Mouse (Mus musculus) forebrain, embryonic 16.5 days (tissue): Measurements from ENCODE around the gene Zfp207. TPM values are rescaled to one million over a fixed set of nuclear protein-coding genes. Genes with fewer than 3 reads are reported as not detected.
"Not testable (repeated sequence)": the region's sequence is repeated elsewhere in the genome, so short reads cannot be mapped to it uniquely, and the experiment has no call there.

Source experiments
- ATAC-seq: fragments of 200-750 bp; cut with Nextera tagmentation; 2 replicates; pipeline ENCODE4 v1.8.0; 2017; ENCODE audit warnings: mild to moderate bottlenecking, moderate library complexity
- H3K27ac ChIP-seq: fragments of 300-500 bp; sonication (generic); 2 replicates; pipeline ENCODE4 v1.5.1; 2014; ENCODE audit warnings: low read length, control low read depth
- H3K27me3 ChIP-seq: fragments of 300-500 bp; sonication (generic); replicated peaks from 2 replicates; pipeline ENCODE4 v1.6.1; 2014; ENCODE audit warnings: low read length; ENCODE audit not compliant: control insufficient read depth, insufficient read depth
- H3K36me3 ChIP-seq: fragments of 300-500 bp; sonication (generic); 2 replicates; pipeline ENCODE4 v1.6.1; 2014; ENCODE audit not compliant: control insufficient read depth, insufficient read depth
- H3K4me1 ChIP-seq: fragments of 300-500 bp; sonication (generic); replicated peaks from 2 replicates; pipeline ENCODE4 v1.6.1; 2014; ENCODE audit warnings: low read length; ENCODE audit not compliant: control insufficient read depth, insufficient read depth
- H3K4me2 ChIP-seq: fragments of 300-500 bp; sonication (generic); 2 replicates; pipeline ENCODE4 v1.6.1; 2014; ENCODE audit warnings: mild to moderate bottlenecking, low read length, control low read depth
- H3K4me3 ChIP-seq: fragments of 300-500 bp; sonication (generic); replicated peaks from 2 replicates; pipeline ENCODE4 v1.5.1; 2014; ENCODE audit warnings: mild to moderate bottlenecking, low read length, control low read depth
- H3K9ac ChIP-seq: fragments of 300-500 bp; sonication (generic); replicated peaks from 2 replicates; pipeline ENCODE4 v1.6.1; 2014; ENCODE audit warnings: low read depth, low read length, control low read depth
- H3K9me3 ChIP-seq: fragments of 300-500 bp; sonication (generic); 2 replicates; pipeline ENCODE4 v1.6.1; 2016; ENCODE audit warnings: low read length; ENCODE audit not compliant: control insufficient read depth
- WGBS: fragments of 180-500 bp; shearing (Covaris S2); extraction: QIAGEN DNeasy Blood & Tissue Kit; methylation state at CpG from one replicate; pipeline ENCODE4 v1.1.7; 2014; 5-methylcytosine and 5-hydroxymethylcytosine counted together
- polyA plus RNA-seq: library from polyadenylated mRNA; unstranded; fragments of >200 nt; fragmentation: Nextera tagmentation; extraction: Ambion mirVana; gene quantifications from 2 replicates; pipeline ENCODE4 v1.2.1, GENCODE M21; 2015

Gene Zfp207
- polyA plus RNA-seq, 1 experiment from 2014 or later, result 250 TPM

- Histone ChIP-seq H3K4me1 (no peaks in the 10 kb centered on the region), H3K9me3 (no peaks in the 10 kb centered on the region), H3K36me3 (peaks cover 39% of the 10 kb centered on the region), H3K27ac (no peak overlapping the region), H3K4me3 (no peak overlapping the region), H3K4me2 (no peak overlapping the region), H3K27me3 (no peaks in the 10 kb centered on the region), H3K9ac (no peak overlapping the region)
- no peak for ATAC-seq
- 90% methylated on average over 3 of the region's 3 CpGs for WGBS
These were observed 12.9 kb downstream of the Zfp207 start for GRCm38 (mm10) chr11:80395930-80396329.

GRCm38 (mm10) chr11:80396617-80397016 lies 13.5 kb downstream of the Zfp207 start:
- H3K27ac ChIP-seq, result no peak overlapping the region
- H3K9me3 ChIP-seq, result no peaks in the 10 kb centered on the region
- no peak overlapping the region for H3K4me2 ChIP-seq
- H3K27me3 ChIP-seq, result no peaks in the 10 kb centered on the region
- no peaks in the 10 kb centered on the region for H3K4me1 ChIP-seq
- peaks cover 36% of the 10 kb centered on the region for H3K36me3 ChIP-seq
- H3K4me3 ChIP-seq, result no peak overlapping the region
- no peak overlapping the region for H3K9ac ChIP-seq
- ATAC-seq, result no peak
- 88% methylated on average over 4 of the region's 4 CpGs for WGBS

- not testable (repeated sequence) for H3K4me2 ChIP-seq, H3K9me3 ChIP-seq, H3K9ac ChIP-seq, H3K4me3 ChIP-seq, H3K4me1 ChIP-seq, ATAC-seq, H3K27me3 ChIP-seq, H3K27ac ChIP-seq
- WGBS, result 98% methylated on average over 6 of the region's 6 CpGs
- peaks cover 29% of the 10 kb centered on the region for H3K36me3 ChIP-seq
These were observed 24.8 kb downstream of the Zfp207 start for GRCm38 (mm10) chr11:80407878-80408277.

GRCm38 (mm10) chr11:80410377-80410776 lies 27.3 kb downstream of the Zfp207 start:
- no peaks in the 10 kb centered on the region for H3K27me3 ChIP-seq
- H3K9ac ChIP-seq, result no peak overlapping the region
- H3K4me2 ChIP-seq, result no peak overlapping the region
- H3K27ac ChIP-seq, result no peak overlapping the region
- H3K4me3 ChIP-seq, result no peak overlapping the region
- no peak for ATAC-seq
- peaks cover 27% of the 10 kb centered on the region for H3K36me3 ChIP-seq
- no peaks in the 10 kb centered on the region for H3K9me3 ChIP-seq
- no peaks in the 10 kb centered on the region for H3K4me1 ChIP-seq
- WGBS, result 90% methylated on average over 2 of the region's 2 CpGs

- no peak overlapping the region for H3K4me2 ChIP-seq
- H3K9ac ChIP-seq, result no peak overlapping the region
- no peaks in the 10 kb centered on the region for H3K27me3 ChIP-seq
- peaks cover 15% of the 10 kb centered on the region for H3K36me3 ChIP-seq
- peaks cover 3% of the 10 kb centered on the region for H3K9me3 ChIP-seq
- no peak for ATAC-seq
- no peaks in the 10 kb centered on the region for H3K4me1 ChIP-seq
- H3K27ac ChIP-seq, result no peak overlapping the region
- H3K4me3 ChIP-seq, result no peak overlapping the region
- WGBS, result 95% methylated on average over 5 of the region's 5 CpGs
These were observed 34.0 kb downstream of the Zfp207 start for GRCm38 (mm10) chr11:80417085-80417484.

- no peak overlapping the region for H3K4me2 ChIP-seq
- H3K36me3 ChIP-seq, result peaks cover 12% of the 10 kb centered on the region
- H3K27me3 ChIP-seq, result no peaks in the 10 kb centered on the region
- WGBS, result 81% methylated on average over 1 of the region's 1 CpGs
- no peak overlapping the region for H3K9ac ChIP-seq
- H3K4me3 ChIP-seq, result no peak overlapping the region
- H3K4me1 ChIP-seq, result no peaks in the 10 kb centered on the region
- H3K27ac ChIP-seq, result no peak overlapping the region
- ATAC-seq, result no peak
- peaks cover 3% of the 10 kb centered on the region for H3K9me3 ChIP-seq
These were observed 36.7 kb downstream of the Zfp207 start for GRCm38 (mm10) chr11:80419743-80420142.

- 59% methylated on average over 2 of the region's 2 CpGs for WGBS
- Histone ChIP-seq H3K4me1 (no peaks in the 10 kb centered on the region), H3K27me3 (no peaks in the 10 kb centered on the region), H3K9me3 (peaks cover 3% of the 10 kb centered on the region), H3K27ac (no peak overlapping the region), H3K36me3 (peaks cover 7% of the 10 kb centered on the region; the same call in 1 of the 2 replicates), H3K9ac (no peak overlapping the region), H3K4me3 (no peak overlapping the region), H3K4me2 (no peak overlapping the region)
- ATAC-seq, result no peak
These were observed 37.3 kb downstream of the Zfp207 start for GRCm38 (mm10) chr11:80420202-80420984.

GRCm38 (mm10) chr11:80421421-80422047 lies 38.5 kb downstream of the Zfp207 start:
- H3K9me3 ChIP-seq, result peaks cover 3% of the 10 kb centered on the region
- H3K36me3 ChIP-seq, result peaks cover 5% of the 10 kb centered on the region; the same call in 1 of the 2 replicates
- no peak overlapping the region for H3K4me3 ChIP-seq
- no peak for ATAC-seq
- H3K4me2 ChIP-seq, result no peak overlapping the region
- WGBS, result 88% methylated on average over 7 of the region's 7 CpGs
- no peak overlapping the region for H3K27ac ChIP-seq
- no peaks in the 10 kb centered on the region for H3K4me1 ChIP-seq
- no peaks in the 10 kb centered on the region for H3K27me3 ChIP-seq
- H3K9ac ChIP-seq, result no peak overlapping the region

- H3K9ac ChIP-seq, result no peak overlapping the region
- H3K4me2 ChIP-seq, result no peak overlapping the region
- H3K36me3 ChIP-seq, result no peaks in the 10 kb centered on the region
- H3K9me3 ChIP-seq, result no peaks in the 10 kb centered on the region
- no peak overlapping the region for H3K27ac ChIP-seq
- H3K27me3 ChIP-seq, result no peaks in the 10 kb centered on the region
- peaks cover 8% of the 10 kb centered on the region for H3K4me1 ChIP-seq
- WGBS, result 79% methylated on average over 2 of the region's 2 CpGs
- H3K4me3 ChIP-seq, result no peak overlapping the region
- no peak for ATAC-seq
These were observed 41.6 kb downstream of the Zfp207 start for GRCm38 (mm10) chr11:80424691-80425090.
